Mouse (Mus musculus): ENCODE measurements around the gene BC049715.

The BC049715 gene

GRCm38 (mm10) chr6:136856071-136856636 lies 28.7 kb downstream of the BC049715 start:
- TF ChIP-seq GATA4 (IDR thresholded peaks at IDR 0.05; ENCODE audit: insufficient replicate concordance, low read length), result no peak

GRCm38 (mm10) chr6:136857186-136857872 lies 29.9 kb downstream of the BC049715 start, which contains the start of gene Art4:
Art4 (minus strand) TSS chr6:136857733.
- TF ChIP-seq GATA4 (IDR thresholded peaks at IDR 0.05; ENCODE audit: insufficient replicate concordance, low read length), result no peak

GRCm38 (mm10) chr6:136857873-136858260 lies 30.4 kb downstream of the BC049715 start:
- peak; percentile 82 for TF ChIP-seq GATA4 (IDR thresholded peaks at IDR 0.05; ENCODE audit: insufficient replicate concordance, low read length)

- no peak for TF ChIP-seq GATA4 (IDR thresholded peaks at IDR 0.05; ENCODE audit: insufficient replicate concordance, low read length)
Observed at GRCm38 (mm10) chr6:136858420-136858819, 31.0 kb downstream of the BC049715 start.

GRCm38 (mm10) chr6:136861020-136861419 lies 33.6 kb downstream of the BC049715 start:
- no peak for TF ChIP-seq GATA4 (IDR thresholded peaks at IDR 0.05; ENCODE audit: insufficient replicate concordance, low read length)

GRCm38 (mm10) chr6:136865360-136865759 lies 37.9 kb downstream of the BC049715 start:
- no peak for TF ChIP-seq GATA4 (IDR thresholded peaks at IDR 0.05; ENCODE audit: insufficient replicate concordance, low read length)

GRCm38 (mm10) chr6:136866150-136866549 lies 38.7 kb downstream of the BC049715 start:
- TF ChIP-seq GATA4 (IDR thresholded peaks at IDR 0.05; ENCODE audit: insufficient replicate concordance, low read length), result no peak

- TF ChIP-seq GATA4 (IDR thresholded peaks at IDR 0.05; ENCODE audit: insufficient replicate concordance, low read length), result no peak
Observed at GRCm38 (mm10) chr6:136868921-136869320, 41.5 kb downstream of the BC049715 start.

- no peak for TF ChIP-seq GATA4 (IDR thresholded peaks at IDR 0.05; ENCODE audit: insufficient replicate concordance, low read length)
Observed at GRCm38 (mm10) chr6:136874599-136874998, 47.2 kb downstream of the BC049715 start.

- no peak for TF ChIP-seq GATA4 (IDR thresholded peaks at IDR 0.05; ENCODE audit: insufficient replicate concordance, low read length)
Observed at GRCm38 (mm10) chr6:136875670-136876069, 48.2 kb downstream of the BC049715 start, which contains the start of gene Mgp. Mgp (minus strand) TSS chr6:136875823.

GRCm38 (mm10) chr6:136881678-136882077 lies 54.3 kb downstream of the BC049715 start:
- TF ChIP-seq GATA4 (IDR thresholded peaks at IDR 0.05; ENCODE audit: insufficient replicate concordance, low read length), result no peak

- TF ChIP-seq GATA4 (IDR thresholded peaks at IDR 0.05; ENCODE audit: insufficient replicate concordance, low read length), result no peak
Observed at GRCm38 (mm10) chr6:136883431-136883915, 56.0 kb downstream of the BC049715 start.

GRCm38 (mm10) chr6:136883961-136884360 lies 56.5 kb downstream of the BC049715 start:
- TF ChIP-seq GATA4 (IDR thresholded peaks at IDR 0.05; ENCODE audit: insufficient replicate concordance, low read length), result no peak

GRCm38 (mm10) chr6:136887854-136888253 lies 60.4 kb downstream of the BC049715 start:
- no peak for TF ChIP-seq GATA4 (IDR thresholded peaks at IDR 0.05; ENCODE audit: insufficient replicate concordance, low read length)

GRCm38 (mm10) chr6:136889067-136889466 lies 61.6 kb downstream of the BC049715 start:
- TF ChIP-seq GATA4 (IDR thresholded peaks at IDR 0.05; ENCODE audit: insufficient replicate concordance, low read length), result no peak

GRCm38 (mm10) chr6:136889554-136889953 lies 62.1 kb downstream of the BC049715 start:
- no peak for TF ChIP-seq GATA4 (IDR thresholded peaks at IDR 0.05; ENCODE audit: insufficient replicate concordance, low read length)
